Mouse (Mus musculus): ENCODE data around the gene D10Jhu81e. TPM values are rescaled to one million over a fixed set of nuclear protein-coding genes. Genes with fewer than 3 reads are reported as not detected.

Gene D10Jhu81e
- total RNA-seq, 4 experiments from 2014 or later: 187 to 284 (median 230) TPM

- no peak for DNase-seq
Observed at GRCm38 (mm10) chr10:78163241-78163640, 6.3 kb downstream of the D10Jhu81e start.

GRCm38 (mm10) chr10:78162646-78163045 is 6.9 kb downstream of the D10Jhu81e start:
- DNase-seq: no peak

GRCm38 (mm10) chr10:78161096-78161495 is 8.5 kb downstream of the D10Jhu81e start:
- DNase-seq: no peak

- no peak for DNase-seq
Observed at GRCm38 (mm10) chr10:78160369-78161095, 9.1 kb downstream of the D10Jhu81e start.

DNA sequence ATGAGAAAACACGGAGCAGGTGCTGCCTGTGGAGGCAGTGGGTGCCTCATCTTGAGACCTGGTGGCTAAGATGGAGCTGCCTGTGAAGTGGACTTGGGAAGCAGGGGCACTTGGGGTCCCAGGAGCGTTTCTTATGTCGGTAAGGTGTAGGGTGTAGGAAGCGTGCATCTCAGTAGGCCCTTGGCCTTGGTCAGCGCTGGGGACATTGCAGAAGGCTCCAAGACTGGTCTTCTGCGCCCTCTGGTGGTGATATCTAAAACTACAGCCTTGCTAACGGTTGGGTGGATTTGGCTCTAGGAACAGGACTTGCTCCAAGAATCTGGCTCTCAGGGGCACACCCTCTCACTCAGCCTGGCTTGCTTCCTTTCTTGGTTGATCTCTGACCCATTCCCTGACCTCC is 9.7 kb downstream of the D10Jhu81e start:
- peak; percentile 80 for DNase-seq

GRCm38 (mm10) chr10:78159252-78159878 is 10.2 kb downstream of the D10Jhu81e start:
- peak; percentile 61 for DNase-seq

DNA sequence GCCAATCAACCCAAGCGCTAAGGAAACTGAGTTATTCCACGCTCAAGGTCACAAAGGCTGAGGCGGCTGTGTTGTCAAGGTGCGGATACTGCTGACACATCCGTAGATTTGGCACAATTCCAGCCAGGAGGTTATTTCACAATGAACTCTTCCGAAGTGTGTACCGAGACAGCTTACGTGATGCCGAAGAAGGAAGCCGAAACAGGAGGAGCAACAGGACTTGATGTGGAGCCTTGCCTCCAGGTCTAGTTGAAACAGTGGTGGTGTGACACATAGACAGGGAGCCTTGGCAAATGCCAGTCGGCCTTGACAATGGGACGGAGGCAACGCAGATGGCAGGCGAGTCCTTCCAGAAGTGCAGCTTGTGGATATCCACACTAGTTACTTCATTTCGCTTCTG is 11.5 kb downstream of the D10Jhu81e start:
- peak; percentile 63 for DNase-seq

DNA sequence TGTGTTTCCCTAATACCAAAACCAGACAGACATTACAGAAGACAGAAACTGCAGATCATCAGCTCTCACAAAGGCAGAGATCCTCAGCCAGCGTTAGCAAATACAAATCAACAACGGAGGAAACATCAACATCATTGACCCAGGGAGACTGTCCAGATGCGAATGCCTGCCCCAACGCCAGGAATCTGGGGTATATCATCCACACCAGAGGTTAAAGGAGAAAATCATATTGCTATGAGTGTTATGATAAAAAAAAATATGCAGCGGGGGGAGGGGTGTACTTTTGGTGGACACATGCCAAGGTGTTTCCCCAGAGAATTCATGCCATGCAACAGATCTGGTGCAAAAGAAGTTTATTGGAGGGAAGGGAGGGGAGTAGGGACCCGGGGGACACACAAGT is 12.7 kb downstream of the D10Jhu81e start:
- DNase-seq: no peak

DNA sequence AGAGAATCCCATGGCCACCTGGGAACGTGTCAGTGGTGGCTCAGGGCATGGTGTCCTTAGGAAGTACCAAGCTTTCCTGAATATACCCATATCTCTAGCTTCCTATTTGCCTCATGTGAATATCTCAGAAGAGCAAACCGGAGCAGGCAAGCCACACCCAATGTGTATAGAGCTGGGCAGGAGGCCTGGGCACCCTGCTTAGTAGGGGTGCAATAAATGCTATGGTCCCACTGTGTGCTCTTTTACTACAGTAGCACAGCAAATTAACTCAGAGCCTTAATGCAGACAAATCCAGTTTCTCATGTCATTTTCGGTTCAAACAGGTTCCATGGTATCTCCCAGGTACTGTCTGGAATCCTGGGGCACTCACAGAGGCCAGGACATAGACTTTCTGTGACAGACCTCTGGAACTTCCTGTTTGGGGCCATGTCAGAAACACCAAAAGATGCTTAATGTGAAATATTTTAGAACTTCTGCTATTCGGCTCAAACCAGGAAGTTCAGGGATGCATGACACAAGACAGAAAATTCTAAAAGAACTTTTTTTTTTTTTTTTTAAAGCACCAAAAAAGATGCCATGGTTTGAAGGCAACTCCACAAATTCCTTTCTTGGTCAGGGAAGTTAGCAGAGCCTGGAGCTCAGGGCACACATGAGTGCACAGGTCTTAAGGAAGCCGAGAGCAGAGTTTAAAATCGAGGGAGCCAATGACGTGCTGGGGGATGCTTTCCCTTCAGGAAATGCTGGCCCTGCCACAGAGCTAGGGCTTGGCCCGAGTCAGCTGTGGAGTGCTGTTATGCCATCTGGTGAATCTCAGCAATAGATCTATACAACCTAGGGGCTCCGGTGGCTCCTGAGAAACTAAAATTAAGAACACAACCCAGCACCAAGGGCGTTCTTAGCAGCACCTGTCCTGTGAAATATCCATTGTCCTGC is 20.5 kb downstream of the D10Jhu81e start:
- no peak for DNase-seq

DNA sequence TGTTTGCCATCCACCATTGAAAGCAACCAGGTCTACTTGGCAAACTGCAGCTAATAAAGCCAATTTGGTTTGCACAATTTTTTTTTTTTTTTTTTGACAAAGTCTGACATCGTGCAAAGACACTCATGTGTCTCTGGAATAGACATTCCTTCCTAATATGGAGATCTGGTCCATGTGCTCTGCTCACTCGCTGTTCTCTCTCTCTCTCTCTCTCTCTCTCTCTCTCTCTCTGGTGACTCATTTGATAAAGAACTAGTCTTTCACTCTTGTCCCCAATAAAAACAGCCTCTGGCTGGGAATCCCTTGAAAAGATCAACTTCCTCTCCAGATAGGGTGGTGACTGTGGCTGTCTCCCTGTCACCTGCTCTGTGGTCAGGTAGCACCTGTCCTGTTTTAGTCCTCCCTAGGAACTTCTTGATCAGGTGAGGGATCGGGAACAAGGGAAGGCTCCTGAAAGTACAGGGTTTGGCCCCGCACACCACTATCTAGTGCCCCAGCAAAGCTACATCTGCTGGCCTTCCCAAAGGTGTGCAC is 21.6 kb downstream of the D10Jhu81e start:
- DNase-seq: no peak

- no peak for DNase-seq
Observed at GRCm38 (mm10) chr10:78143727-78144505, 25.7 kb downstream of the D10Jhu81e start.

GRCm38 (mm10) chr10:78140843-78141242 is 28.7 kb downstream of the D10Jhu81e start:
- no peak for DNase-seq

- no peak for DNase-seq
Observed at GRCm38 (mm10) chr10:78140251-78140600, 29.4 kb downstream of the D10Jhu81e start.

GRCm38 (mm10) chr10:78139572-78140250 is 29.9 kb downstream of the D10Jhu81e start:
- no peak for DNase-seq

DNA sequence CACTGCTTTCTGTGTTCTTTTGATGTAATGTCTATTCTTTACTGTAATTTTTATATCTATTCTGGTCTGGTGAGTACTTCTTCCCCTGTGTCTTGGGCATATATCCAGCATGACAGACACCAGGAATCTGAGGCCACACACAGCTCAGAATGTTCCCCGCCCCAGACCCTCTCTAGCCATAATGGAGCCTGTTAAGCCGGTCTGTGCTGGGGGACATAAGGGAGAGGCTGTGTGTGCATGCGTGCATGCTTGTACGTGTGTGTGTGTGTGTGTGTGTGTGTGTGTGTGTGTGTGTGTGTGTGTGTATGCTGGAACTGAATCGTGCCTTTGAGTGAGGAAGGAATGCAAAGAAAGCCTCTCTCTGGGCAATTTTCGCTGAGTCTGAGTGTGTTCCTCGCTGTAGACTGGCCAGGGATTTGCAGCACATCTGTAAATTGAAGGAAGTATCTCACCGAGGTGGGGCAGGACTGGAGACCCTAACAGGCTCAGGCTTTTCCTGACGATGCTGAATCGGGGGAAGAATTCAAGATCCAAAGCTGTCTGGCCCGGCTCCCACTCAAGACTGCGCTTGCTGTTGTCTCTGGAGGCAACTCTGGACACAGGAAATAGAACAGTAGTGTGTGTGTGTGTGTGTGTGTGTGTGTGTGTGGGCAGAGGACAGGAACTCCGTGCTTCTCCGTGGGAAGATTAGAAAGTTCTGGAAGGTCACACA is 30.6 kb downstream of the D10Jhu81e start:
- DNase-seq: no peak

DNA sequence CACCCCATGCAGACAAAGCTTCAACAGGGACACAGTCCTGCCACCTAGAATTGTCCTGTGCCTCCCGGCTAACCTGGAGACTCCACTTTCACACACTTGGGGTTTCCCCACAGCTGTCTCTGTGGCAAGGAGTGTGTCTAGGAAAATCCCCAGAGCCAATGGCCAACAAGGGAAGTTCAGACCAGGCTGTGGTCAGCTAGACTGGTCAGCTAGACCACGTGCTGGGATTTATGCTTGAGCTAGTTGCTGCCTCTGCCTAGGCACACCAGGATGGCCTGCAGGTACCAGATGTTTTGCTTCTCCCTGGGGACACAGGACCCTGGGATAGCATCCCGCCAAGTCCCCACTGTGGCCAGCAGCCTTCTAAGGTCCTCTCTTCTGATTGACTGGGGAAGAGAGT is 32.4 kb downstream of the D10Jhu81e start:
- no peak for DNase-seq

GRCm38 (mm10) chr10:78135947-78136346 is 33.6 kb downstream of the D10Jhu81e start:
- no peak for DNase-seq

DNA sequence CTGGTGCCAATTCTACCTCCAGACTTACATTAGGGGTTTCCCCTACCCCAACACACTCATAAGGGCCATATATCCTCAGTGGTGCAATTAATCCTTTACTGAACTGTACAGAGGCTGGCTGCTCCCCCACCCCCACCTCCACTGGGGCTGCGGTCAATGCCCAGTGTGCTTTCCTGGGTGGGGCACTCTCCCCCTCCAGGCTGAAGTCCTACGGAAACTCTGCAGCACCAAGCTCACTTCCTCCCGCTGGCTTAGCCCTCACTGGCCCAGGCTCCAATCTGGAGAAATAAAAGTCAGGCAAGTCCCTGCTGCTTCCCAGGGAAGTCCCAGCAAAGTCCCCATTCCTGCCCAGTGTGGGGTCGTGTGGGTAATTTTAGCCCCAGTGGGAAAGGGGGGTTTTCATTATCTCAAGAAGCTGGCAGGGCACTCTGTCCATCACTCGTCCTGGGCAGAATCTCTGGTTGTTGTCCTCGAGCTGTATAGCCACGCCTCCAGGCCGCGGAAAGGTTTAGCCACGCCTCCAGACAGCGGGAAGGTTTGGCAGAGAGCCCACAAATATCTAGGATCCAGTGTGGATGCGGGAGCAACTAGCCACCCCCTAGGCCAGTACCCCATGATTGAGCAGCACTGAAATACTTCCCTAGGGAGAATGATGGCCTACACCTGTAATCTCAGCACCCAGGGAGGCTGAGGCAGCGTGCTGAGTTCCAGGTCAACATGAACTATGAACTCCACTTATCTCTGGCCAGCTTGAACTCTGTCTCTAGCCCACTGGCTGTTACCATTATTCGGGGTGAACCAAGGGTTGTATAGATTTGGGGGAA is 34.4 kb downstream of the D10Jhu81e start:
- no peak for DNase-seq

- no peak for DNase-seq
Observed at GRCm38 (mm10) chr10:78134400-78134799, 35.2 kb downstream of the D10Jhu81e start.

DNA sequence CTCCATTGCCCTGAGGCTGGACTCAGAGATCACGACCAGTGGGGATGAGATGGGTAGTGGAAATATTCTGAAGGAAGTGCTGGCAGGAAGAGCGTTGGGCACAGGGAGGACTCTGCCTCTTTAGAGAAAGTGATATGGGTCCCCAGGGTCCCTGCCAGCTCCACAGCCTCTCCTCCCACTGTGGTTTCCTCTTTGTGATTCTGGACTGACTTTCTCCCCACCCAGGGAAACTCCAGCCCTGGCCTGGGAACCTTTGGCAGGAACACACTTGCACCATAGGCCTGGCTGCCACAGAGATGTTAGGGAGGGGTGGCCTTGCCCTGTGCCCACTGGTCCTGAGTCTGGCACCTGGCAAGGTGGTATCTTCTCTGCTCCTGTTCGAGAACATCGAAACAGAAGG is 39.6 kb downstream of the D10Jhu81e start:
- DNase-seq: no peak
